Mouse (Mus musculus) bone marrow macrophage, adult 2 months (primary cell): ENCODE measurements around the gene Tmem208. TPM values are rescaled to one million over a fixed set of nuclear protein-coding genes. Genes with fewer than 3 reads are reported as not detected.

ENCODE experiments used
- H3K27ac ChIP-seq: 2 replicates; pipeline ENCODE4 v1.5.1; 2012; ENCODE audit warnings: low read depth, low read length; ENCODE audit not compliant: insufficient read depth
- H3K4me1 ChIP-seq: 2 replicates; pipeline ENCODE4 v1.6.1; 2012; ENCODE audit warnings: low read length; ENCODE audit not compliant: control insufficient read depth, insufficient read depth
- H3K4me3 ChIP-seq: 2 replicates; pipeline ENCODE4 v1.5.1; 2012; ENCODE audit warnings: mild to moderate bottlenecking, low read length, moderate library complexity; ENCODE audit not compliant: insufficient read depth
- CTCF ChIP-seq: IDR thresholded peaks from 2 replicates; pipeline ENCODE4 v1.5.1; 2012; ENCODE audit warnings: low read depth, mild to moderate bottlenecking, low read length, moderate library complexity
- POLR2A ChIP-seq: IDR thresholded peaks from 2 replicates; pipeline ENCODE4 v1.6.1; 2012; ENCODE audit warnings: mild to moderate bottlenecking, low read depth, low read length, borderline replicate concordance
- polyA plus RNA-seq: library from polyadenylated mRNA; stranded (reverse); fragments of >200 nt; gene quantifications from 2 replicates; pipeline ENCODE4 v1.2.4, GENCODE M21; 2012; ENCODE audit not compliant: missing spikeins, insufficient read depth, insufficient read length

Gene Tmem208
- polyA plus RNA-seq, 1 experiment, result 51.2 TPM

GRCm38 (mm10) chr8:105325641-105326093 lies 487 bp upstream of the Tmem208 start:
- peaks cover 12% of the 10 kb centered on the region for H3K4me1 ChIP-seq

GRCm38 (mm10) chr8:105326968-105327367 lies 814 bp downstream of the Tmem208 start:
- H3K27ac ChIP-seq, result peak overlapping the region; percentile 77
- peaks cover 12% of the 10 kb centered on the region for H3K4me1 ChIP-seq
- peak overlapping the region; percentile 75 for H3K4me3 ChIP-seq
- TF ChIP-seq CTCF (no peak), POLR2A (no peak)

More at GRCm38 (mm10) chr8:105325641-105326093, 487 bp upstream of the Tmem208 start:
- TF ChIP-seq POLR2A, result no peak
- TF ChIP-seq CTCF, result no peak
- Histone ChIP-seq H3K4me3 (peak overlapping the region; percentile 75), H3K27ac (peak overlapping the region; percentile 29)

GRCm38 (mm10) chr8:105330325-105330724 lies 4.2 kb downstream of the Tmem208 start:
- Histone ChIP-seq H3K27ac (no peak overlapping the region), H3K4me3 (no peak overlapping the region), H3K4me1 (peaks cover 6% of the 10 kb centered on the region)
- TF ChIP-seq POLR2A (no peak), CTCF (no peak)

- Histone ChIP-seq H3K27ac (no peak overlapping the region), H3K4me3 (no peak overlapping the region), H3K4me1 (peaks cover 4% of the 10 kb centered on the region)
- TF ChIP-seq CTCF, result no peak
- no peak for TF ChIP-seq POLR2A
These were observed 5.3 kb downstream of the Tmem208 start for GRCm38 (mm10) chr8:105331469-105331868.

GRCm38 (mm10) chr8:105331931-105332330 lies 5.8 kb downstream of the Tmem208 start:
- Histone ChIP-seq H3K27ac (no peak overlapping the region), H3K4me3 (no peak overlapping the region), H3K4me1 (peaks cover 4% of the 10 kb centered on the region)
- no peak for TF ChIP-seq CTCF
- TF ChIP-seq POLR2A, result no peak

- Histone ChIP-seq H3K27ac (no peak overlapping the region), H3K4me3 (no peak overlapping the region), H3K4me1 (peaks cover under 1% of the 10 kb centered on the region)
- TF ChIP-seq POLR2A (no peak), CTCF (no peak)
These were observed 6.4 kb downstream of the Tmem208 start for GRCm38 (mm10) chr8:105332523-105332922.

GRCm38 (mm10) chr8:105336373-105337130 lies 10.4 kb downstream of the Tmem208 start:
- Histone ChIP-seq H3K4me3 (no peak overlapping the region), H3K4me1 (peaks cover 29% of the 10 kb centered on the region), H3K27ac (no peak overlapping the region)
- TF ChIP-seq CTCF (no peak), POLR2A (no peak)

GRCm38 (mm10) chr8:105338992-105339391 lies 12.8 kb downstream of the Tmem208 start:
- Histone ChIP-seq H3K4me1 (peaks cover 37% of the 10 kb centered on the region), H3K4me3 (peak overlapping the region; percentile 35; the same call in 1 of the 2 replicates), H3K27ac (peak overlapping the region; percentile 78)
- TF ChIP-seq CTCF (no peak), POLR2A (no peak)

- Histone ChIP-seq H3K27ac (peak overlapping the region; percentile 78), H3K4me3 (no peak overlapping the region), H3K4me1 (peaks cover 46% of the 10 kb centered on the region)
- TF ChIP-seq POLR2A (no peak), CTCF (no peak)
These were observed 13.9 kb downstream of the Tmem208 start for GRCm38 (mm10) chr8:105339886-105340635.

GRCm38 (mm10) chr8:105341399-105341798 lies 15.2 kb downstream of the Tmem208 start:
- H3K4me1 ChIP-seq, result peaks cover 56% of the 10 kb centered on the region
- TF ChIP-seq CTCF, result no peak
- no peak for TF ChIP-seq POLR2A
- no peak overlapping the region for H3K27ac ChIP-seq
- H3K4me3 ChIP-seq, result no peak overlapping the region
